Mouse (Mus musculus): ENCODE data around the gene Olfr159.
"Not testable (repeated sequence)": the region's sequence is repeated elsewhere in the genome, so short reads cannot be mapped to it uniquely, and the experiment has no call there.

Olfr159 gene

GRCm38 (mm10) chr4:43770909-43771308, at the start of gene Olfr159:
Gene Olfr159, minus strand, starts transcription at chr4:43771009.
- no peak for DNase-seq (ENCODE audit: low spot score)

GRCm38 (mm10) chr4:43798936-43799335, 28.1 kb upstream of the Olfr159 start:
- DNase-seq (ENCODE audit: low spot score): no peak

- not testable (repeated sequence) for DNase-seq (ENCODE audit: low spot score)
Observed at GRCm38 (mm10) chr4:43795844-43796243, 25.0 kb upstream of the Olfr159 start.

- no peak for DNase-seq (ENCODE audit: low spot score)
Observed at GRCm38 (mm10) chr4:43795296-43795695, 24.5 kb upstream of the Olfr159 start.

- no peak for DNase-seq (ENCODE audit: low spot score)
Observed at GRCm38 (mm10) chr4:43772304-43772703, 1.5 kb upstream of the Olfr159 start.

- DNase-seq (ENCODE audit: low spot score): no peak
Observed at GRCm38 (mm10) chr4:43771626-43772025, 817 bp upstream of the Olfr159 start.

GRCm38 (mm10) chr4:43769374-43769773, 1.4 kb downstream of the Olfr159 start:
- DNase-seq (ENCODE audit: low spot score): no peak

GRCm38 (mm10) chr4:43768341-43768740, 2.5 kb downstream of the Olfr159 start:
- no peak for DNase-seq (ENCODE audit: low spot score)

- no peak for DNase-seq (ENCODE audit: low spot score)
Observed at GRCm38 (mm10) chr4:43763410-43763809, 7.4 kb downstream of the Olfr159 start.

GRCm38 (mm10) chr4:43761336-43761735, 9.5 kb downstream of the Olfr159 start:
- no peak for DNase-seq (ENCODE audit: low spot score)

GRCm38 (mm10) chr4:43760460-43760859, 10.3 kb downstream of the Olfr159 start:
- DNase-seq (ENCODE audit: low spot score): no peak

- no peak for DNase-seq (ENCODE audit: low spot score)
Observed at GRCm38 (mm10) chr4:43759571-43760418, 11.0 kb downstream of the Olfr159 start.

GRCm38 (mm10) chr4:43757213-43757612, 13.6 kb downstream of the Olfr159 start:
- no peak for DNase-seq (ENCODE audit: low spot score)

GRCm38 (mm10) chr4:43745187-43745586, 25.6 kb downstream of the Olfr159 start:
- no peak for DNase-seq (ENCODE audit: low spot score)

- no peak for DNase-seq (ENCODE audit: low spot score)
Observed at GRCm38 (mm10) chr4:43743099-43743498, 27.7 kb downstream of the Olfr159 start.

GRCm38 (mm10) chr4:43742637-43743036, 28.2 kb downstream of the Olfr159 start:
- DNase-seq (ENCODE audit: low spot score): no peak

GRCm38 (mm10) chr4:43741526-43741925, 29.3 kb downstream of the Olfr159 start:
- DNase-seq (ENCODE audit: low spot score): no peak

GRCm38 (mm10) chr4:43738989-43739674, 31.7 kb downstream of the Olfr159 start:
- DNase-seq (ENCODE audit: low spot score): no peak

- no peak for DNase-seq (ENCODE audit: low spot score)
Observed at GRCm38 (mm10) chr4:43737144-43737543, 33.7 kb downstream of the Olfr159 start.

GRCm38 (mm10) chr4:43733186-43733585, 37.6 kb downstream of the Olfr159 start:
- no peak for DNase-seq (ENCODE audit: low spot score)

- no peak for DNase-seq (ENCODE audit: low spot score)
Observed at GRCm38 (mm10) chr4:43732171-43732570, 38.6 kb downstream of the Olfr159 start.

- DNase-seq (ENCODE audit: low spot score): no peak
Observed at GRCm38 (mm10) chr4:43730750-43731297, 40.0 kb downstream of the Olfr159 start.

All from spleen, adult 12 weeks (tissue).